Mouse (Mus musculus) embryo, embryonic 11 days (tissue): Measurements from ENCODE around the gene Slc26a6.

Experiments
- DNase-seq: peaks from one replicate; pipeline ENCODE4 v3.0.0-alpha.2; 2015

The Slc26a6 gene

GRCm38 (mm10) chr9:108852976-108853375 lies at the start of gene Slc26a6:
TSS of gene Slc26a6 (plus strand) at chr9:108853283.
- DNase-seq = no peak

- no peak for DNase-seq
Observed at GRCm38 (mm10) chr9:108805768-108806167, 47.3 kb upstream of the Slc26a6 start.

DNA sequence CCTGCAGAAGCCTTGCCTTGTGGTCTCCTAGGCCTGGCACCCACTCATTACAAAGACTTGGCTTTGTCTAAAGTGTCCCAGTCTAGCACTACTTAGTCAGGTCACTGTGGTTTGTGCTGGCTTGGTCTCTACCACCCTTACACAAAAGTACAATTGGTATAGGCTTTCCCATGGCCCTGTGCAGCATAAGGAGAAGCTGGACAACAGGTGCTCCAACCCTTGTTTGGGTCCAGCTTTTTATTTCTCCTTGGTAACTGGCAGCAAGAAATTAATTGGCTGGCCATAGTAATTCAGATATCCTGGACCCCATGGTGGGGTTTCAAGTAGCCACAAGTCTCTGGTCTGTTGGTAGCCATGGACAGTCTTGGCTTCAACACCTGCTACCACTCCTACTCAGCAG lies 46.7 kb upstream of the Slc26a6 start:
- DNase-seq = no peak

- no peak for DNase-seq
Observed at GRCm38 (mm10) chr9:108806831-108807230, 46.3 kb upstream of the Slc26a6 start.

- no peak for DNase-seq
Observed at GRCm38 (mm10) chr9:108807674-108808073, 45.4 kb upstream of the Slc26a6 start.

- peak; percentile 95 for DNase-seq
Observed at GRCm38 (mm10) chr9:108808163-108808665, 44.9 kb upstream of the Slc26a6 start, which contains the start of gene Nckipsd. TSS of gene Nckipsd (plus strand) at chr9:108808368.

- DNase-seq = no peak
Observed at GRCm38 (mm10) chr9:108809188-108809587, 43.9 kb upstream of the Slc26a6 start.

DNA sequence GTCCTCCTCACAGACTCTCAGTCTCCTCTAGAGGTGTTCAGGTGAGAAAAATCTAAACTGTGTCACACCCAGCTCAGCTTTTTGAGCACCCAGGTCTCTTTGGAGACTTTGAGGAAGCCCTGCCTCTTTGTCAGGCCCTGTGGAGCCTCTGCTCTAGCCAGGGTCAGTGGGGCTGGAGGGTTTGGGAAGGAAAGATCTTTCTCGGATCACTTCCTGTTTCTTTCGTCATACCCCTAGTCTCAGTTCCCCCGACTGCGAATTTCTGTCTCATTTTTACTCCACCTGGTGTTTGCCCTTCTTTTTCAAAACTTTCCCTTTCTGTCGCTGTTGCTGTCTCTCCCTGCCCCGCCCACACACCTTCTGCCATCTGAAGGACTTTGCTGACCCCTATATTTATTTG lies 43.4 kb upstream of the Slc26a6 start:
- DNase-seq = no peak

GRCm38 (mm10) chr9:108810516-108810915 lies 42.6 kb upstream of the Slc26a6 start:
- DNase-seq = no peak

DNA sequence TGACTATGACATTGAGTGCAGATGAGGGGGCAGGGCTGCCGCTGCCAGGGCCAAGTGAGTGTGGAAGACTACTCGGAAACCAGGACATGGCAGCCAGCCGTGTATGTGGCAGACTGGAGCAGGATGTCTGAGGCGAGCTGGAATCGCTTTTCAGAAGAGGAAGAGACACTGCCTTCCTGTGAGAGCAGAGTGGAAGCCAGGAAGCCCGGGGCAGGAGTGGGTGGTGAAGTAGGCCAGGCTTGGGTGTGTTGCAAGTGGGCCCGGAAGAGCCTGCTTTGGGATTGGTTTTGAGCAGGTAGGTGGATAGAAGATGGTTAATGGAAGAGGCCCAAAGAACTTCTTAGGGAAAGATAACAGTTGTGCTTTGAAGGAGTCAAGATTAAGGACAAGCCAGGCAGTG lies 37.5 kb upstream of the Slc26a6 start:
- DNase-seq = no peak

- peak; percentile 55 for DNase-seq
Observed at GRCm38 (mm10) chr9:108819495-108819894, 33.6 kb upstream of the Slc26a6 start.

- no peak for DNase-seq
Observed at GRCm38 (mm10) chr9:108820077-108820476, 33.0 kb upstream of the Slc26a6 start.

DNA sequence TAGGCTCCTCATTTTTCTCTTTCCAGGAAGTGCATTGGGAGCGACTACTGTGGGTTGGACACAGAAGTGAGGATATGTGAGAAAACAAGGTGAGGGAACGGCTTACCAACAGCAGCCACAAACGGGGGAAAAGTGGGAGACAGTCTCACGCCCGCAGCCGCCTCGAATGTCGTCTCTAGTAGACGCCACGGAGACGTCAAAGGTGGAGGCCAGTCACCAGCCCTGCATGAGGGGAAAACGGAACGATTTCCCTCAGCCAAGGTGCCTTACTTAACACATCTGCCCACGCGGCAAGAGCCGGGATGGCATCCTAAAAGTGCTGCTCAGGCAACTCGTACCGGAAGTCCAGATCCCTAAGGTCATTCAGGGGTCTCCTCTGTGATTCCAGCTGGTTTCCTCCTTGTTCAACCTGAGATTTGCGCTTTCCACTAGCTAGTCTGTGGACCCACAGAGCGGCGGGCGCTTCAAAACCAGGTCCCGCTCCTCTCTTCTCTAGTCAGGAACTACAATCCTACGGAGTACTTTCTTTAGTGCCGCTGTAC lies 28.9 kb upstream of the Slc26a6 start:
- DNase-seq = peak; percentile 28

DNA sequence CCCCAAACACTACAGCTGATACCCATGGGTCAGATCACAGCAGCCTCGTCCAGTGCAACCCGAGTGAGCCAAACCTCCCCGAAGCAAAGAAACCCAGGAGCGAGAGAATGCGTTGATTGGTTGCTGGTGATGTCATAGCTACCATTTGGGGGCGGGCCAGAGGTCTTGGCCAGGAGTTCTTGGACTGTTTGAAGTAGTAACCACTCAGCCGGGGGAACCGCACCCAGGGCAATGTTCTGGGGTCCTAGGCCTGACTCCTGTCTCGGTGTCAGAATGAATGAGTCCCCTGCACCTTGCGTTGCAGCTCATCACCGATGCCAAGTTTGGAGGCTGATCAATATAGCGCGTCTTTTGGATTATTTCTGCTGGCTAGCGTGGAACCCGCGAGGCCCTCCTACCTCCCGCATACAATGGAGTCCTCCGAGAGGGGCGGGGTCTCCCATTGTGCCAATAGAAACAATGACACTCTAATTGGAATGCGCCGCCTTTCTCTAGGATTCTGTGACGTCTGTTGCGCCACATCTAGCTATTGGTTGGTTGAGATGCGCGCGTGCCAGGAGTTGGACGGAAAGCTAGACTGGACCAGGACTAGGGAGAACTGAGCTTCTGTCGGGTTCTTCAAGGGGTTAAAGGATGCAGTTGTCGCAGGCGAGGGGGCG lies 28.2 kb upstream of the Slc26a6 start:
- DNase-seq = peak; percentile 82

- peak; percentile 93 for DNase-seq
Observed at GRCm38 (mm10) chr9:108825820-108826699, 27.0 kb upstream of the Slc26a6 start, which contains the start of gene Celsr3. TSS of gene Celsr3 (plus strand) at chr9:108826320.

GRCm38 (mm10) chr9:108826700-108827340 lies 26.3 kb upstream of the Slc26a6 start:
- peak; percentile 84 for DNase-seq

DNA sequence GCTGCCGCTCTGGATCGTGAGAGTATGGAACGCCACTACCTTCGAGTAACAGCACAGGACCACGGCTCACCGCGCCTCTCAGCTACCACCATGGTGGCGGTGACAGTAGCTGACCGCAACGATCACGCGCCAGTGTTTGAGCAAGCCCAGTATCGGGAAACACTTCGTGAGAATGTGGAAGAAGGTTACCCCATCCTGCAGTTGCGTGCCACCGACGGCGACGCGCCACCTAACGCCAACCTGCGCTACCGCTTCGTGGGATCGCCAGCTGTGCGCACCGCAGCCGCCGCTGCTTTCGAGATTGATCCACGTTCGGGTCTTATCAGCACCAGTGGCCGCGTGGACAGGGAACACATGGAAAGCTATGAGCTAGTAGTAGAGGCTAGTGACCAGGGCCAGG lies 25.6 kb upstream of the Slc26a6 start:
- DNase-seq = no peak

DNA sequence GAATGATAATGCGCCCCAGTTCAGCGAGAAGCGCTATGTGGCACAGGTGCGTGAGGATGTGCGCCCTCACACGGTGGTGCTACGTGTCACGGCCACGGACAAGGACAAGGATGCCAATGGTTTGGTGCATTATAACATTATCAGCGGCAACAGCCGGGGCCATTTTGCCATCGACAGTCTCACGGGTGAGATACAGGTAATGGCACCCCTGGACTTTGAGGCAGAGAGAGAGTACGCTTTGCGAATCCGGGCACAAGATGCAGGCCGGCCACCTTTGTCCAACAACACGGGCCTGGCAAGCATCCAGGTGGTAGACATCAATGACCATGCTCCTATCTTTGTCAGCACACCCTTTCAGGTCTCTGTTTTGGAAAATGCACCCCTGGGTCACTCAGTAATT lies 25.2 kb upstream of the Slc26a6 start:
- DNase-seq = no peak

DNA sequence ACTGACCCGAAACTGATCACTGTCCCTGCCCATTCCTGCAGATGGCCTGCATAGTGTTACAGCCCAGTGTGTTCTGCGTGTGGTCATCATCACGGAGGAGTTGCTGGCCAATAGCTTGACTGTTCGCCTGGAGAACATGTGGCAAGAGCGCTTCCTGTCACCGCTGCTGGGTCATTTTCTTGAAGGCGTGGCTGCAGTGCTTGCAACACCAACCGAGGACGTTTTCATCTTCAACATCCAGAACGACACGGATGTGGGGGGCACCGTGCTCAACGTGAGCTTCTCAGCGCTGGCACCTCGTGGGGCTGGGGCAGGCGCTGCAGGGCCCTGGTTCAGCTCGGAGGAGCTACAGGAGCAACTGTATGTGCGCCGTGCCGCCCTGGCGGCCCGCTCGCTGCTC lies 21.4 kb upstream of the Slc26a6 start:
- peak; percentile 20 for DNase-seq

DNA sequence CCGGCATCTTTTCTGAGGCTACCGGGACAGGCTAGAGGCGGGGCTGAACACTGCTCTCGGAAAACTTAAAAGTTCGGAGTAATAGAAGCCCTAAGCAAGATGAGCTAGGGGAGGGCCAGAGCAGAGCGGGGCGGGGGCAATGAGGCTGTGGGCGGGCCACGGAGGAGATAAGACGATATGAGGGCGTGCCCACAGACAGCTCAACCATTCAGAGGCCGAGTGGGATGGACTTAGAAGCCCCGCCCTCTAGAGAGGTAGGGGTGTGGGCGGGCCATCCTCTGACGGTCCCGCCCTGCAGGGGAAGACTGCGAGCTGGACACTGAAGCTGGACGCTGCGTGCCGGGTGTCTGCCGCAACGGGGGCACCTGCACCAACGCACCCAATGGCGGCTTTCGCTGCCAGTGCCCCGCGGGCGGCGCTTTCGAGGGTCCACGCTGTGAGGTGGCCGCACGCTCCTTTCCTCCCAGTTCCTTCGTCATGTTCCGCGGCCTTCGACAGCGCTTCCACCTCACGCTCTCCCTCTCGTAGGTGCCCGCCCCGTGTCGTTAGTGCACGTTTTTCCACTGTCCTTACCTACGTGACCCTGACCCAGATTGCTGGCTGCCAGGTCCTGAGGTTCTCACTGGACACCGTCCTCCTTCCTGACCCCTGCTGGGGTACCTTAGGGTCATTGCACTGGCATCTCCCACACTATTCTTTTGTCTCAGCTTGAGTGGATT lies 20.5 kb upstream of the Slc26a6 start:
- DNase-seq = peak; percentile 98

- DNase-seq = peak; percentile 35
Observed at GRCm38 (mm10) chr9:108842989-108843388, 10.1 kb upstream of the Slc26a6 start.

- DNase-seq = no peak
Observed at GRCm38 (mm10) chr9:108845390-108845789, 7.7 kb upstream of the Slc26a6 start.
